In the genomic region with DNA sequence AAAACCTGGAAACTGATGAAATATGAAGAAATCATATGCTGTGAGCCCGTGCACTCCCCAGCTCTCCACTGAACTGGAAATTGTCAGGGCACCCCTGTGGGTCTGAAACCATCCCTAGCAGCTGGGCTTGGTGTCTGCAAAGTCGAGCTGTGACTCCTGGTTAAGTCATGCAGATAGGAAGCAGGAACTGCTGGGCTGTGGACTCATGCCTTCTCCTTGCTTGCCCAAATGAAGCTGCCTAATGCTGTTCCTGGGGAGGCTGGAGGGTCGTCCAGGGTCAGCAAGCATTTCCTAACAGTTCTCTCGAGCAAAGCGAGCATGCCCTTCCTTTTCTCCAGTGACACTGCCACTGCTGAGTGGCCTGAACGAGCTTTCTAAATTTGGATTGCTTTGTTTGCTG, we compare ENCODE assay signal across 18 mouse cellular contexts.
DNase-seq lines count a peak whose midpoint lies in the region; ATAC-seq and TF ChIP-seq lines count a peak whose summit lies in the region.
"Had no signal": no experiment of that assay in that cellular context is flagged by ENCODE, and none has a peak within 500 bp of the region (broad histone marks: within the 10 kb centered on the region; RNA-seq: fewer than 3 reads in every experiment).

No protein-coding gene starts in this region.

- DNase-seq in heart, postnatal 0 days (ENCODE audit: low spot score), result peak; percentile 5
- DNase-seq in heart, postnatal 25 days (ENCODE audit: low spot score), result no peak
- peak; percentile 14 for DNase-seq in midbrain, embryonic 11.5 days (ENCODE audit: low spot score, missing footprints)
- DNase-seq in midbrain, embryonic 14.5 days, result no peak
- DNase-seq in retina, postnatal 1 day, result peak; percentile 31
- no peak for DNase-seq in gastrocnemius, adult 8-10 months (ENCODE audit: low spot score in 2 of 2)
- DNase-seq in frontal cortex, adult 2 months (ENCODE audit: extremely low spot score in 1 of 2, low spot score in 1 of 2), result no peak
- DNase-seq: adrenal gland, adult 2 months; gastrocnemius, postnatal 14 days; lung, embryonic 14.5 days; lung, postnatal 4 days had no signal

- no peak overlapping the region for H3K4me3 ChIP-seq in heart, postnatal 0 days (ENCODE audit: low read depth, low read length)
- no peak overlapping the region for H3K4me3 ChIP-seq in midbrain, embryonic 11.5 days (ENCODE audit: low read depth, low read length)
- H3K4me3 ChIP-seq in midbrain, embryonic 14.5 days (replicated peaks; ENCODE audit: low read depth, low read length), result no peak overlapping the region
- no peak overlapping the region for H3K4me3 ChIP-seq in kidney, embryonic 14.5 days (ENCODE audit: low read length)
- H3K4me3 ChIP-seq: erythroblast, embryonic 14.5 days; forebrain, embryonic 15.5 days; liver, embryonic 12.5 days; midbrain, embryonic 12.5 days; myocyte had no signal

- intact Hi-C loops in heart, postnatal 25 days (cut with DNase I), result no loop called here

- H3K27me3 ChIP-seq in heart, postnatal 0 days (ENCODE audit: control insufficient read depth, insufficient read depth, low read length), result no peaks in the 10 kb centered on the region
- no peaks in the 10 kb centered on the region for H3K27me3 ChIP-seq in midbrain, embryonic 11.5 days (ENCODE audit: control insufficient read depth, insufficient read depth, low read length)
- H3K27me3 ChIP-seq in midbrain, embryonic 14.5 days (ENCODE audit: control insufficient read depth, insufficient read depth, low read length), result no peaks in the 10 kb centered on the region
- H3K27me3 ChIP-seq in kidney, embryonic 14.5 days (ENCODE audit: control insufficient read depth, insufficient read depth, low read length), result no peaks in the 10 kb centered on the region
- H3K27me3 ChIP-seq: forebrain, embryonic 15.5 days; liver, embryonic 12.5 days; midbrain, embryonic 12.5 days had no signal

- TF ChIP-seq EP300 in heart, postnatal 0 days (IDR thresholded peaks at IDR 0.05; ENCODE audit: low read depth), result no peak

- no peak overlapping the region for H3K4me2 ChIP-seq in heart, postnatal 0 days (ENCODE audit: low read depth, low read length)
- no peak overlapping the region for H3K4me2 ChIP-seq in midbrain, embryonic 11.5 days
- no peak overlapping the region for H3K4me2 ChIP-seq in midbrain, embryonic 14.5 days (ENCODE audit: low read length)
- no peak overlapping the region for H3K4me2 ChIP-seq in kidney, embryonic 14.5 days (replicated peaks; ENCODE audit: low read depth, low read length)
- H3K4me2 ChIP-seq: forebrain, embryonic 15.5 days; liver, embryonic 12.5 days; lung, embryonic 14.5 days; midbrain, embryonic 12.5 days had no signal

- no peaks in the 10 kb centered on the region for H3K9me3 ChIP-seq in heart, postnatal 0 days (replicated peaks; ENCODE audit: control insufficient read depth, low read length)
- no peaks in the 10 kb centered on the region for H3K9me3 ChIP-seq in midbrain, embryonic 11.5 days (ENCODE audit: control insufficient read depth, low read length)
- H3K9me3 ChIP-seq in midbrain, embryonic 14.5 days (ENCODE audit: control insufficient read depth, low read length), result no peaks in the 10 kb centered on the region
- no peaks in the 10 kb centered on the region for H3K9me3 ChIP-seq in kidney, embryonic 14.5 days (ENCODE audit: control insufficient read depth, low read length)
- H3K9me3 ChIP-seq: forebrain, embryonic 15.5 days; liver, embryonic 12.5 days; midbrain, embryonic 12.5 days had no signal

- TF ChIP-seq CTCF in heart, postnatal 0 days (IDR thresholded peaks at IDR 0.05; ENCODE audit: low read depth), result no peak

- H3K27ac ChIP-seq in heart, postnatal 0 days (ENCODE audit: low read depth), result peak overlapping the region; percentile 58; the same call in 1 of the 2 replicates
- H3K27ac ChIP-seq in midbrain, embryonic 11.5 days (ENCODE audit: low read depth, low read length), result no peak overlapping the region
- no peak overlapping the region for H3K27ac ChIP-seq in midbrain, embryonic 14.5 days (replicated peaks; ENCODE audit: low read depth, low read length)
- no peak overlapping the region for H3K27ac ChIP-seq in kidney, embryonic 14.5 days (ENCODE audit: low read depth, low read length)
- H3K27ac ChIP-seq: forebrain, embryonic 15.5 days; liver, embryonic 12.5 days; midbrain, embryonic 12.5 days had no signal

- no peak overlapping the region for H3K9ac ChIP-seq in heart, postnatal 0 days (replicated peaks; ENCODE audit: low read depth, low read length)
- H3K9ac ChIP-seq in midbrain, embryonic 11.5 days (ENCODE audit: low read length), result no peak overlapping the region
- no peak overlapping the region for H3K9ac ChIP-seq in midbrain, embryonic 14.5 days (replicated peaks; ENCODE audit: low read length)
- no peak overlapping the region for H3K9ac ChIP-seq in kidney, embryonic 14.5 days (ENCODE audit: low read depth, low read length)
- H3K9ac ChIP-seq: forebrain, embryonic 15.5 days; liver, embryonic 12.5 days; lung, embryonic 14.5 days; midbrain, embryonic 12.5 days had no signal

- peaks cover 6% of the 10 kb centered on the region; the same call in 1 of the 2 replicates for H3K4me1 ChIP-seq in heart, postnatal 0 days (ENCODE audit: control insufficient read depth, insufficient read depth)
- no peaks in the 10 kb centered on the region for H3K4me1 ChIP-seq in midbrain, embryonic 11.5 days (ENCODE audit: control insufficient read depth, insufficient read depth, low read length)
- H3K4me1 ChIP-seq in midbrain, embryonic 14.5 days (ENCODE audit: control insufficient read depth, insufficient read depth, low read length), result no peaks in the 10 kb centered on the region
- H3K4me1 ChIP-seq in kidney, embryonic 14.5 days (ENCODE audit: control insufficient read depth, insufficient read depth, low read length), result no peaks in the 10 kb centered on the region
- H3K4me1 ChIP-seq: forebrain, embryonic 15.5 days; liver, embryonic 12.5 days; midbrain, embryonic 12.5 days had no signal

- H3K36me3 ChIP-seq in heart, postnatal 0 days (replicated peaks; ENCODE audit: control insufficient read depth, insufficient read depth, low read length), result no peaks in the 10 kb centered on the region
- H3K36me3 ChIP-seq in midbrain, embryonic 11.5 days (ENCODE audit: control insufficient read depth, insufficient read depth, low read length), result no peaks in the 10 kb centered on the region
- no peaks in the 10 kb centered on the region for H3K36me3 ChIP-seq in midbrain, embryonic 14.5 days (ENCODE audit: control insufficient read depth, insufficient read depth, low read length)
- H3K36me3 ChIP-seq in kidney, embryonic 14.5 days (ENCODE audit: control insufficient read depth, insufficient read depth, low read length), result no peaks in the 10 kb centered on the region
- H3K36me3 ChIP-seq: forebrain, embryonic 15.5 days; G1E; liver, embryonic 12.5 days; midbrain, embryonic 12.5 days had no signal

- WGBS in heart, postnatal 0 days, result 17% methylated on average over 6 of the region's 6 CpGs
- WGBS in midbrain, embryonic 11.5 days, result 22% methylated on average over 6 of the region's 6 CpGs
- WGBS in midbrain, embryonic 14.5 days, result 28% methylated on average over 6 of the region's 6 CpGs
- WGBS in kidney, embryonic 14.5 days, result 15% methylated on average over 6 of the region's 6 CpGs

- ATAC-seq in heart, postnatal 0 days (ENCODE audit: insufficient read depth, low read depth), result peak; percentile 51; the same call in 1 of the 2 replicates
- ATAC-seq in midbrain, embryonic 11.5 days (ENCODE audit: low FRiP score), result no peak
- no peak for ATAC-seq in midbrain, embryonic 14.5 days (ENCODE audit: low FRiP score, low TSS enrichment)
- 0 out of 2 replicates have a peak, but pooled peaks have one; percentile 72 for ATAC-seq in kidney, embryonic 14.5 days (ENCODE audit: low FRiP score, low TSS enrichment)
- ATAC-seq: forebrain, embryonic 15.5 days; liver, embryonic 12.5 days had no signal

Comparison
In these comparisons a context has a peak if more than half of its experiments do, and no peak if none do; other contexts are left out.
1. DNase-seq: peak in heart, postnatal 0 days (single experiment), midbrain, embryonic 11.5 days (single experiment) and retina, postnatal 1 day (single experiment); none in heart, postnatal 25 days (single experiment), midbrain, embryonic 14.5 days (single experiment), gastrocnemius, adult 8-10 months (0 of 2) and frontal cortex, adult 2 months (0 of 2).
2. ATAC-seq: peak in heart, postnatal 0 days (single experiment) and kidney, embryonic 14.5 days (single experiment); none in midbrain, embryonic 11.5 days (single experiment) and midbrain, embryonic 14.5 days (single experiment).